ENCODE assay signal across 8 mouse cellular contexts in the genomic region with DNA sequence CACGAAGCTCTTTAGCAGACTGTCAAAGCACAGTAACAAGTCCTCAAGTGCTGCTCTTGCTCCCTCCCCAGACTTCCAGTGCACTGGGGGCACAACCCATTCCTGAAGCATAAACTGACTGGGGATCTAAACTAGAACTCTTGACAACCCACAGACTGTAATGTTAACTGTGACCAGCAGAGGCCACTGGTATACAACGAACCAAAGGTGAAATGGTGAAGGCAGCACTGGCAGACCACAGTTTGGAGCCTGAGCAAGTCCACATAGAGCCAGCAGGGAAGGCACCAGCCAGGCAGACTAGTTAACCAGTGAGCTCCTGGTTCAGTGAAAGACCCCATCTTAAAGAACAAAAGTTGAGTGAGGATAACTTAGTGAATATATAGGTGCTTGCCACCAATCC. TPM values are rescaled to one million over a fixed set of nuclear protein-coding genes. Genes with fewer than 3 reads are reported as not detected.
DNase-seq lines count a peak whose midpoint lies in the region; ATAC-seq and TF ChIP-seq lines count a peak whose summit lies in the region.

No protein-coding gene starts in this region.

- ATAC-seq in neural tube, embryonic 14.5 days (ENCODE audit: low read depth) = peak; percentile 56; the same call in 1 of the 2 replicates

- no peaks in the 10 kb centered on the region for H3K4me1 ChIP-seq in liver, adult 2 months (ENCODE audit: control insufficient read depth, insufficient read depth, low read length)
- no peaks in the 10 kb centered on the region for H3K4me1 ChIP-seq in neural tube, embryonic 14.5 days (ENCODE audit: control insufficient read depth, insufficient read depth, low read length)

- no peak overlapping the region for H3K27ac ChIP-seq in liver, adult 2 months (replicated peaks; ENCODE audit: insufficient read depth, low read depth, low read length)
- no peak overlapping the region for H3K27ac ChIP-seq in neural tube, embryonic 14.5 days (ENCODE audit: low read depth, low read length)

- 17% methylated on average over 2 of the region's 2 CpGs for WGBS in liver, adult 2 months
- 38% methylated on average over 2 of the region's 2 CpGs for WGBS in neural tube, embryonic 14.5 days

- no peaks in the 10 kb centered on the region; the same call in 1 of the 2 replicates for H3K36me3 ChIP-seq in liver, adult 2 months (ENCODE audit: control insufficient read depth, insufficient read depth, low read length)
- H3K36me3 ChIP-seq in neural tube, embryonic 14.5 days (ENCODE audit: control insufficient read depth, insufficient read depth, low read length) = no peaks in the 10 kb centered on the region

- H3K9me3 ChIP-seq in neural tube, embryonic 14.5 days (ENCODE audit: control insufficient read depth, low read length) = no peaks in the 10 kb centered on the region

- no peak overlapping the region for H3K4me2 ChIP-seq in neural tube, embryonic 14.5 days (ENCODE audit: low read depth, low read length)

- DNase-seq in A20 (ENCODE audit: low read depth, low spot score) (peak; percentile 81), R1 (ENCODE audit: low read depth, low spot score) (peak; percentile 81)
- peak; percentile 81 for DNase-seq in cerebellum, postnatal 10 days
- peak; percentile 69 for DNase-seq in gastrocnemius, postnatal 14 days
- DNase-seq in kidney, adult 8-10 months = peak; percentile 67 to 80
- peak; percentile 69 for DNase-seq in liver, adult 2 months (ENCODE audit: extremely low read depth, low read depth, low spot score)
- peak; percentile 36 for DNase-seq in telencephalon, adult 2 months (ENCODE audit: low read depth, low spot score)

- no peaks in the 10 kb centered on the region for H3K27me3 ChIP-seq in liver, adult 2 months (ENCODE audit: control insufficient read depth, insufficient read depth, low read length)
- H3K27me3 ChIP-seq in neural tube, embryonic 14.5 days (ENCODE audit: control insufficient read depth, insufficient read depth, low read length) = no peaks in the 10 kb centered on the region

- no peak overlapping the region for H3K4me3 ChIP-seq in liver, adult 2 months (ENCODE audit: insufficient read depth, low read depth, low read length)
- no peak overlapping the region for H3K4me3 ChIP-seq in neural tube, embryonic 14.5 days (ENCODE audit: low read depth, low read length)

- TF ChIP-seq POLR2A in liver, adult 2 months (IDR thresholded peaks at IDR 0.05; ENCODE audit: extremely low read depth, insufficient read depth, low read length) = no peak

- peaks cover 29% of the 10 kb centered on the region; the same call in 1 of the 2 replicates for H3K79me2 ChIP-seq in liver, adult 2 months (ENCODE audit: control insufficient read depth, insufficient read depth, low read length)

- no peak overlapping the region for H3K9ac ChIP-seq in liver, adult 2 months (ENCODE audit: low read depth, low read length)
- H3K9ac ChIP-seq in neural tube, embryonic 14.5 days (replicated peaks; ENCODE audit: low read depth, low read length) = no peak overlapping the region

- peak; percentile 79 for TF ChIP-seq CTCF in liver, adult 2 months (IDR thresholded peaks at IDR 0.05; ENCODE audit: low read depth, low read length)

- intact Hi-C loops in gastrocnemius, postnatal 14 days (cut with DNase I; ENCODE audit: low total_unique reads) = loop anchor here (10.0 kb wide), 1 partner anchor 124 kb away; no protein-coding TSS in a partner anchor

RNA-seq across cellular contexts. Expression of gene Slmap, which starts 43.6 kb away (rescaled TPM):
- total RNA-seq in gastrocnemius, postnatal 14 days (2021) = 100 to 1,000 TPM in 1 of 2 experiments, 10 to 100 TPM in 1; 92.1 to 106 TPM
- total RNA-seq in liver, adult 2 months (2014; rRNA removed) = 43.8 and 50.8 TPM in 2 replicates
- 10.4 and 10.5 TPM in 2 replicates for polyA plus RNA-seq in liver, adult 2 months (2012; rRNA removed)
- 18.4 and 22.6 TPM in 2 replicates for polyA plus RNA-seq in neural tube, embryonic 14.5 days (2014; fragmentation: Nextera tagmentation; extraction: Ambion mirVana)
